Mouse (Mus musculus) layer of hippocampus, postnatal 14 days (tissue): ENCODE measurements around the gene Atp2a1. TPM values are rescaled to one million over a fixed set of nuclear protein-coding genes. Genes with fewer than 3 reads are reported as not detected.

Source experiments
- DNase-seq, 2 experiments: peaks; one replicate each; pipeline ENCODE4 v3.0.0; 2021 to 2022; ENCODE audit warnings: low spot score in 2 of 2, mixed read lengths in 1 of 2
- total RNA-seq, 2 experiments: library from RNA; stranded (reverse); gene quantifications; 2 replicates each; pipeline ENCODE4 v1.2.3; 2021

Atp2a1 gene
- total RNA-seq, 2 experiments from 2014 or later = 0.85 to 2.2 TPM

GRCm38 (mm10) chr7:126473470-126474086 lies 10.7 kb upstream of the Atp2a1 start:
- no peak for DNase-seq

- DNase-seq = no peak
Observed at GRCm38 (mm10) chr7:126472713-126473112, 9.8 kb upstream of the Atp2a1 start.

GRCm38 (mm10) chr7:126472306-126472705 lies 9.4 kb upstream of the Atp2a1 start:
- DNase-seq = no peak

GRCm38 (mm10) chr7:126471853-126472252 lies 8.9 kb upstream of the Atp2a1 start:
- DNase-seq = no peak

GRCm38 (mm10) chr7:126471361-126471760 lies 8.5 kb upstream of the Atp2a1 start:
- no peak for DNase-seq

- DNase-seq = no peak
Observed at GRCm38 (mm10) chr7:126470077-126470476, 7.2 kb upstream of the Atp2a1 start.

- no peak for DNase-seq
Observed at GRCm38 (mm10) chr7:126467834-126468627, 5.1 kb upstream of the Atp2a1 start.

GRCm38 (mm10) chr7:126467271-126467670 lies 4.4 kb upstream of the Atp2a1 start:
- DNase-seq = no peak

GRCm38 (mm10) chr7:126466707-126467106 lies 3.8 kb upstream of the Atp2a1 start:
- no peak for DNase-seq

GRCm38 (mm10) chr7:126466116-126466515 lies 3.2 kb upstream of the Atp2a1 start:
- no peak for DNase-seq

- no peak for DNase-seq
Observed at GRCm38 (mm10) chr7:126465246-126466030, 2.5 kb upstream of the Atp2a1 start.

- no peak for DNase-seq
Observed at GRCm38 (mm10) chr7:126464836-126465235, 1.9 kb upstream of the Atp2a1 start.

GRCm38 (mm10) chr7:126464121-126464520 lies 1.2 kb upstream of the Atp2a1 start:
- DNase-seq = no peak

GRCm38 (mm10) chr7:126463547-126463946 lies 639 bp upstream of the Atp2a1 start:
- no peak for DNase-seq

GRCm38 (mm10) chr7:126461626-126462025 lies 1.3 kb downstream of the Atp2a1 start:
- DNase-seq = no peak

GRCm38 (mm10) chr7:126460623-126461399 lies 2.1 kb downstream of the Atp2a1 start:
- DNase-seq = no peak

GRCm38 (mm10) chr7:126458844-126459618 lies 3.9 kb downstream of the Atp2a1 start:
- no peak for DNase-seq

GRCm38 (mm10) chr7:126458225-126458624 lies 4.7 kb downstream of the Atp2a1 start:
- no peak for DNase-seq

- DNase-seq = no peak
Observed at GRCm38 (mm10) chr7:126456382-126457266, 6.3 kb downstream of the Atp2a1 start.
